Mouse (Mus musculus) midbrain, postnatal 0 days (tissue): ENCODE measurements at regions not wholly inside any gene's neighbourhood (a gene's known extent, or its start where the extent isn't known, plus 50 kb on each side); places are given as distances from the start of the nearest gene placed in this dataset.

Source experiments
- ATAC-seq: fragments of 200-750 bp; cut with Nextera tagmentation; 2 replicates; pipeline ENCODE4 v1.8.0; 2017; ENCODE audit warnings: moderate number of reproducible peaks, mild to moderate bottlenecking, moderate TSS enrichment, moderate library complexity; ENCODE audit not compliant: low FRiP score
- DNase-seq: peaks from one replicate; pipeline ENCODE4 v3.0.0-alpha.2; 2015; ENCODE audit warnings: low spot score
- H3K27ac ChIP-seq: fragments of 300-500 bp; sonication (generic); 2 replicates; pipeline ENCODE4 v1.5.1; 2014; ENCODE audit warnings: low read depth, mild to moderate bottlenecking, low read length, mixed read lengths
- H3K27me3 ChIP-seq: fragments of 300-500 bp; sonication (generic); 2 replicates; pipeline ENCODE4 v1.6.1; 2014; ENCODE audit warnings: low read length, control low read depth, mixed read lengths; ENCODE audit not compliant: insufficient read depth
- H3K36me3 ChIP-seq: fragments of 300-500 bp; sonication (generic); 2 replicates; pipeline ENCODE4 v1.6.1; 2014; ENCODE audit warnings: low read length, control low read depth, mixed read lengths; ENCODE audit not compliant: insufficient read depth
- H3K4me1 ChIP-seq: fragments of 300-500 bp; sonication (generic); 2 replicates; pipeline ENCODE4 v1.6.1; 2014; ENCODE audit warnings: mild to moderate bottlenecking, control low read depth, antibody characterized with exemption, low read length, mixed read lengths; ENCODE audit not compliant: insufficient read depth
- H3K4me2 ChIP-seq: fragments of 300-500 bp; sonication (generic); 2 replicates; pipeline ENCODE4 v1.6.1; 2014; ENCODE audit warnings: low read depth, mild to moderate bottlenecking, low read length, mixed read lengths; ENCODE audit not compliant: poor library complexity, severe bottlenecking
- H3K4me3 ChIP-seq: fragments of 300-500 bp; sonication (generic); 2 replicates; pipeline ENCODE4 v1.5.1; 2014; ENCODE audit warnings: low read depth, mild to moderate bottlenecking, low read length, moderate library complexity
- H3K9ac ChIP-seq: fragments of 300-500 bp; sonication (generic); replicated peaks from 2 replicates; pipeline ENCODE4 v1.6.1; 2014; ENCODE audit warnings: mild to moderate bottlenecking, low read length, moderate library complexity, mixed read lengths; ENCODE audit not compliant: poor library complexity, severe bottlenecking
- H3K9me3 ChIP-seq: fragments of 300-500 bp; sonication (generic); 2 replicates; pipeline ENCODE4 v1.6.1; 2016; ENCODE audit warnings: low read length, control low read depth
- CTCF ChIP-seq: IDR thresholded peaks from 2 replicates; pipeline ENCODE4 v1.5.1; 2016; ENCODE audit warnings: antibody characterized with exemption, mild to moderate bottlenecking
- WGBS: fragments of 180-500 bp; shearing (Covaris S2); extraction: QIAGEN DNeasy Blood & Tissue Kit; methylation state at CpG from one replicate; pipeline ENCODE4 v1.1.7; 2014; 5-methylcytosine and 5-hydroxymethylcytosine counted together

- DNase-seq (no peak), ATAC-seq (no peak)
- no peaks in the 10 kb centered on the region for H3K36me3 ChIP-seq
- WGBS = 95% methylated on average over 7 of the region's 7 CpGs
- H3K4me1 ChIP-seq = no peaks in the 10 kb centered on the region
- H3K9ac ChIP-seq = no peak overlapping the region
- no peak overlapping the region for H3K4me2 ChIP-seq
- H3K27me3 ChIP-seq = no peaks in the 10 kb centered on the region
- no peak for TF ChIP-seq CTCF
- no peak overlapping the region for H3K4me3 ChIP-seq
- H3K27ac ChIP-seq = no peak overlapping the region
- no peaks in the 10 kb centered on the region for H3K9me3 ChIP-seq
These were observed 146.9 kb upstream of the Nabp1 start for GRCm38 (mm10) chr1:51625079-51625478.

GRCm38 (mm10) chr1:51624551-51624950 lies 146.3 kb upstream of the Nabp1 start:
- Histone ChIP-seq H3K27ac (no peak overlapping the region), H3K4me2 (no peak overlapping the region), H3K4me3 (no peak overlapping the region), H3K4me1 (no peaks in the 10 kb centered on the region), H3K36me3 (no peaks in the 10 kb centered on the region), H3K27me3 (no peaks in the 10 kb centered on the region), H3K9me3 (no peaks in the 10 kb centered on the region), H3K9ac (no peak overlapping the region)
- DNase-seq (no peak), ATAC-seq (no peak)
- 86% methylated on average over 2 of the region's 2 CpGs for WGBS
- no peak for TF ChIP-seq CTCF

DNA sequence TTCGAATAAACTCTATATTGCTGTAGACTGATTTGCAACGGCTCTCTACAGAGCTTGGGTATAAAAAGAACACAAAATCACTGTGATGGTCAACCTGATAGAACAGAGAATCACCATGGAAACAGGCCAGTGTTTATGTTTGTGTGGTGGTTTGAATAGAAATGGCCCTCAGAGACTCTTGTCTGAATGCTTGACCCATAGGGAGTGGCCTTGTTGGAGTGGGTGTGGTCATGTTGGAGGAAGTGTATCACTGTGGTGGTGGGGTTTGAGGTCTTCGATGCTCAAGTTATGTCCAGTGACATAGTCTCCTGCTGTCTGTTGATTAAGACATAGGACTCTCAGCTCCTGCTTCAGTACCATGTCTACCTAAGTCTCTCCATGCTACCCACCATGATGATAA lies 144.8 kb upstream of the Nabp1 start:
- no peak for TF ChIP-seq CTCF
- DNase-seq (no peak), ATAC-seq (no peak)
- Histone ChIP-seq H3K27me3 (no peaks in the 10 kb centered on the region), H3K4me2 (no peak overlapping the region), H3K4me3 (no peak overlapping the region), H3K27ac (no peak overlapping the region), H3K9ac (no peak overlapping the region), H3K9me3 (no peaks in the 10 kb centered on the region), H3K4me1 (0 out of 2 replicates have a peak, but pooled peaks cover under 1% of the 10 kb centered on the region), H3K36me3 (no peaks in the 10 kb centered on the region)
- 43% methylated on average over 3 of the region's 3 CpGs for WGBS

DNA sequence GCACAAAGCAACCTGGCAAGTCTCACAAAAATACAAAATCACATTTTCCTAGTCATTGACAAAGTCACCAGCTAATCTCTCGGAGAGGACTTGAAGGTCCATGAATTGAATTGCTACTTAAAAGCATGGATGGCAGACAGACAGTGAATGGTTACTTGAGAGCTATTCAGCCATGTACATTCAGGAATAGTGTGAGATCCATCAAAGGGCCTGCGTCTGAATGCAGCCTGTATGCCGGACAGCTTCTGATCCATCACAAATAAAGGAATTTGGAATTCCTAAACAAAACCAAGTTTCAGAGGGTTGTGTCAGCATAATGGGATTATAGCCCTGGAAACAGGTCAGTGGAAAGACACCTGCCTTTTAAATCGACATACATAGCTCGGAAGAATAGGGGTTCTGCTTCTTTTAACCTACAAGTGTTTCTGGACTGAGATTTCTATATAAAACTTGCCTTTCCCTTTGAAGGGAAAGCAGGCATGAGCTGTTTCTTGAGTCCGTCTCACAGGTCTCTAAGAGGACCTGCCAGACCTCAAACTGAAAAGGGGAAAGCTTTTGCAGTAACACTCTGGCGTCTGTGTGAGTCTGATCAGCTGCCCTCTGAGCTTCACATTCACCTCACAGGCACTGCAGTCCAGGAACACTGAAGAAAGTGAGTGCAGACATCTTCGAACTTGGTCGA lies 144.1 kb upstream of the Nabp1 start:
- DNase-seq (no peak), ATAC-seq (no peak)
- Histone ChIP-seq H3K4me3 (no peak overlapping the region), H3K4me2 (no peak overlapping the region), H3K9me3 (no peaks in the 10 kb centered on the region), H3K27ac (no peak overlapping the region), H3K36me3 (no peaks in the 10 kb centered on the region), H3K27me3 (no peaks in the 10 kb centered on the region), H3K9ac (no peak overlapping the region), H3K4me1 (peaks cover 7% of the 10 kb centered on the region; the same call in 1 of the 2 replicates)
- WGBS = 32% methylated on average over 9 of the region's 9 CpGs
- TF ChIP-seq CTCF = no peak

DNA sequence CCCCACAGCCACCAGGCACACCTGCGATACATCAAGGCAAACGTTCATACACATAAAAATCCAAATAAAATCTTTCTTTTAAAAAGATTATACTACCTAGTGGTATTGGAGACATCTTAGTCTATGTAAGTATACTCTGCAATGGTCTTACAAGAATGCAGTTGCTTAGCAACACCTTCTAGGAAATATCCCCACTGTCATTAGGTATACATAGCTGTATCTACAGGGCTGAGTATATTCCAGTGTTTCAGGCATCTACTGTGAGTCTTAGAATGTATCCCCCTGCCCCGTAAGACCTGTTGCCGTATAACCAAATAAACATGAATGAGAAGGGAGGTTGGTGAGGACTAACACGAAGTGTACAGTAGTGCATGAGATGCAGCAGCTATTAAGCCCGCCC lies 142.8 kb upstream of the Nabp1 start:
- Histone ChIP-seq H3K4me1 (peaks cover 8% of the 10 kb centered on the region; the same call in 1 of the 2 replicates), H3K27ac (no peak overlapping the region), H3K4me3 (no peak overlapping the region), H3K27me3 (no peaks in the 10 kb centered on the region), H3K9me3 (no peaks in the 10 kb centered on the region), H3K9ac (no peak overlapping the region), H3K4me2 (no peak overlapping the region), H3K36me3 (no peaks in the 10 kb centered on the region)
- ATAC-seq (no peak), DNase-seq (peak; percentile 26)
- 77% methylated on average over 6 of the region's 6 CpGs for WGBS
- no peak for TF ChIP-seq CTCF

- ATAC-seq (no peak), DNase-seq (peak; percentile 57)
- Histone ChIP-seq H3K27ac (peak overlapping the region; percentile 51; the same call in 1 of the 2 replicates), H3K9me3 (no peaks in the 10 kb centered on the region), H3K4me2 (no peak overlapping the region), H3K36me3 (no peaks in the 10 kb centered on the region), H3K9ac (no peak overlapping the region), H3K4me3 (no peak overlapping the region), H3K4me1 (peaks cover 8% of the 10 kb centered on the region; the same call in 1 of the 2 replicates), H3K27me3 (no peaks in the 10 kb centered on the region)
- WGBS = 24% methylated on average over 13 of the region's 13 CpGs
- TF ChIP-seq CTCF = no peak
These were observed 139.5 kb upstream of the Nabp1 start for GRCm38 (mm10) chr1:51617502-51618251.
